Mouse (Mus musculus): ENCODE results near the gene Hoxa3.

Hoxa3 gene

GRCm38 (mm10) chr6:52246403-52246803 is 33.3 kb upstream of the Hoxa3 start:
- DNase-seq (ENCODE audit: low spot score), result no peak

GRCm38 (mm10) chr6:52245757-52246142 is 32.6 kb upstream of the Hoxa3 start, which contains the start of gene Hoxa11:
TSS of gene Hoxa11 (minus strand) at chr6:52245810.
- DNase-seq (ENCODE audit: low spot score), result no peak

- no peak for DNase-seq (ENCODE audit: low spot score)
Measured at GRCm38 (mm10) chr6:52245040-52245756, 32.1 kb upstream of the Hoxa3 start.

- DNase-seq (ENCODE audit: low spot score), result no peak
Measured at GRCm38 (mm10) chr6:52244471-52245039, 31.4 kb upstream of the Hoxa3 start.

- DNase-seq (ENCODE audit: low spot score), result no peak
Measured at GRCm38 (mm10) chr6:52243681-52244121, 30.6 kb upstream of the Hoxa3 start.

- DNase-seq (ENCODE audit: low spot score), result no peak
Measured at GRCm38 (mm10) chr6:52242801-52243332, 29.7 kb upstream of the Hoxa3 start.

GRCm38 (mm10) chr6:52241001-52241621 is 28.0 kb upstream of the Hoxa3 start:
- no peak for DNase-seq (ENCODE audit: low spot score)

GRCm38 (mm10) chr6:52240389-52241000 is 27.4 kb upstream of the Hoxa3 start, which contains the start of gene Hoxa10:
TSS of gene Hoxa10 (minus strand) at chr6:52240854.
- no peak for DNase-seq (ENCODE audit: low spot score)

- DNase-seq (ENCODE audit: low spot score), result no peak
Measured at GRCm38 (mm10) chr6:52239625-52240388, 26.7 kb upstream of the Hoxa3 start.

GRCm38 (mm10) chr6:52238976-52239375 is 25.8 kb upstream of the Hoxa3 start:
- DNase-seq (ENCODE audit: low spot score), result no peak

GRCm38 (mm10) chr6:52238155-52238545 is 25.0 kb upstream of the Hoxa3 start:
- DNase-seq (ENCODE audit: low spot score), result no peak

GRCm38 (mm10) chr6:52237346-52238154 is 24.4 kb upstream of the Hoxa3 start:
- DNase-seq (ENCODE audit: low spot score), result no peak

GRCm38 (mm10) chr6:52236806-52237205 is 23.7 kb upstream of the Hoxa3 start:
- no peak for DNase-seq (ENCODE audit: low spot score)

GRCm38 (mm10) chr6:52235866-52236265 is 22.7 kb upstream of the Hoxa3 start:
- DNase-seq (ENCODE audit: low spot score), result no peak

GRCm38 (mm10) chr6:52235267-52235666 is 22.1 kb upstream of the Hoxa3 start:
- no peak for DNase-seq (ENCODE audit: low spot score)

- no peak for DNase-seq (ENCODE audit: low spot score)
Measured at GRCm38 (mm10) chr6:52234428-52235140, 21.4 kb upstream of the Hoxa3 start.

- DNase-seq (ENCODE audit: low spot score), result no peak
Measured at GRCm38 (mm10) chr6:52233546-52234427, 20.7 kb upstream of the Hoxa3 start.

- DNase-seq (ENCODE audit: low spot score), result no peak
Measured at GRCm38 (mm10) chr6:52232984-52233545, 19.9 kb upstream of the Hoxa3 start.

- no peak for DNase-seq (ENCODE audit: low spot score)
Measured at GRCm38 (mm10) chr6:52232568-52232965, 19.4 kb upstream of the Hoxa3 start.
